Mouse (Mus musculus) heart, embryonic 13.5 days (tissue): ENCODE results near the gene Auts2. TPM values are rescaled to one million over a fixed set of nuclear protein-coding genes. Genes with fewer than 3 reads are reported as not detected.
A peak's percentile ranks its signal among the peaks of the same experiment; 100 is the strongest.

Experiments used
- ATAC-seq: fragments of 200-750 bp; cut with Nextera tagmentation; 2 replicates; pipeline ENCODE4 v1.8.0; 2017; ENCODE audit warnings: moderate TSS enrichment; ENCODE audit not compliant: insufficient number of reproducible peaks, low FRiP score, low TSS enrichment; ENCODE audit errors: extremely low read depth
- H3K27ac ChIP-seq: fragments of 300-500 bp; sonication (generic); replicated peaks from 2 replicates; pipeline ENCODE4 v1.5.1; 2015; ENCODE audit warnings: moderate library complexity, mild to moderate bottlenecking, inconsistent platforms
- H3K27me3 ChIP-seq: fragments of 300-500 bp; sonication (generic); replicated peaks from 2 replicates; pipeline ENCODE4 v1.6.1; 2015; ENCODE audit warnings: mild to moderate bottlenecking, inconsistent platforms
- H3K36me3 ChIP-seq: fragments of 300-500 bp; sonication (generic); 2 replicates; pipeline ENCODE4 v1.6.1; 2015; ENCODE audit warnings: mild to moderate bottlenecking, inconsistent platforms
- H3K4me1 ChIP-seq: fragments of 300-500 bp; sonication (generic); 2 replicates; pipeline ENCODE4 v1.6.1; 2015; ENCODE audit warnings: inconsistent platforms
- H3K4me2 ChIP-seq: fragments of 300-500 bp; sonication (generic); 2 replicates; pipeline ENCODE4 v1.6.1; 2015; ENCODE audit warnings: inconsistent platforms, mild to moderate bottlenecking, moderate library complexity
- H3K4me3 ChIP-seq: fragments of 300-500 bp; sonication (generic); 2 replicates; pipeline ENCODE4 v1.5.1; 2015; ENCODE audit warnings: moderate library complexity, mild to moderate bottlenecking, inconsistent platforms
- H3K9ac ChIP-seq: fragments of 300-500 bp; sonication (generic); 2 replicates; pipeline ENCODE4 v1.6.1; 2015; ENCODE audit warnings: inconsistent platforms, mild to moderate bottlenecking, moderate library complexity
- H3K9me3 ChIP-seq: fragments of 300-500 bp; sonication (generic); 2 replicates; pipeline ENCODE4 v1.6.1; 2016; ENCODE audit warnings: inconsistent platforms
- WGBS: fragments of 180-500 bp; shearing (Covaris S2); methylation state at CpG from one replicate; pipeline ENCODE4 v1.1.7; 2015; ENCODE audit warnings: mixed read lengths; 5-methylcytosine and 5-hydroxymethylcytosine counted together
- polyA plus RNA-seq: library from polyadenylated mRNA; unstranded; fragments of >200 nt; fragmentation: Nextera tagmentation; extraction: Ambion mirVana; gene quantifications from 2 replicates; pipeline ENCODE4 v1.2.1, GENCODE M21; 2015

Gene Auts2
- polyA plus RNA-seq, 1 experiment from 2014 or later = 13.8 TPM

- Histone ChIP-seq H3K4me2 (no peak overlapping the region), H3K36me3 (no peaks in the 10 kb centered on the region), H3K4me3 (no peak overlapping the region), H3K9me3 (no peaks in the 10 kb centered on the region), H3K9ac (no peak overlapping the region), H3K27ac (no peak overlapping the region), H3K27me3 (no peaks in the 10 kb centered on the region), H3K4me1 (peaks cover 37% of the 10 kb centered on the region)
- WGBS = 37% methylated on average over 4 of the region's 4 CpGs
- ATAC-seq = no peak
Observed at GRCm38 (mm10) chr5:132201077-132201645, 342.0 kb downstream of the Auts2 start.

- WGBS = 72% methylated on average over 4 of the region's 4 CpGs
- H3K27ac ChIP-seq = no peak overlapping the region
Observed at GRCm38 (mm10) chr5:132200595-132200994, 342.5 kb downstream of the Auts2 start.

GRCm38 (mm10) chr5:132195048-132195533 is 348.1 kb downstream of the Auts2 start:
- Histone ChIP-seq H3K4me1 (peaks cover 45% of the 10 kb centered on the region), H3K36me3 (no peaks in the 10 kb centered on the region), H3K27me3 (no peaks in the 10 kb centered on the region), H3K9ac (peak overlapping the region; percentile 67), H3K4me2 (peak overlapping the region; percentile 59), H3K4me3 (peak overlapping the region; percentile 36), H3K27ac (peak overlapping the region; percentile 65), H3K9me3 (no peaks in the 10 kb centered on the region)
- ATAC-seq = no peak
- WGBS = 18% methylated on average over 6 of the region's 6 CpGs

More at GRCm38 (mm10) chr5:132200595-132200994, 342.5 kb downstream of the Auts2 start:
- Histone ChIP-seq H3K36me3 (no peaks in the 10 kb centered on the region), H3K4me2 (no peak overlapping the region), H3K9me3 (no peaks in the 10 kb centered on the region), H3K27me3 (no peaks in the 10 kb centered on the region), H3K9ac (no peak overlapping the region), H3K4me3 (no peak overlapping the region), H3K4me1 (peaks cover 40% of the 10 kb centered on the region)
- ATAC-seq = no peak

GRCm38 (mm10) chr5:132190190-132190589 is 353.0 kb downstream of the Auts2 start:
- Histone ChIP-seq H3K9ac (no peak overlapping the region), H3K36me3 (no peaks in the 10 kb centered on the region), H3K9me3 (no peaks in the 10 kb centered on the region), H3K4me2 (no peak overlapping the region), H3K27me3 (no peaks in the 10 kb centered on the region), H3K27ac (peak overlapping the region; percentile 28; the same call in 1 of the 2 replicates), H3K4me3 (no peak overlapping the region), H3K4me1 (peaks cover 69% of the 10 kb centered on the region)
- 50% methylated on average over 4 of the region's 4 CpGs for WGBS
- no peak for ATAC-seq

- peak overlapping the region; percentile 58 for H3K27ac ChIP-seq
- ATAC-seq = no peak
Observed at GRCm38 (mm10) chr5:132186659-132187058, 356.5 kb downstream of the Auts2 start.

GRCm38 (mm10) chr5:132186221-132186620 is 356.9 kb downstream of the Auts2 start:
- Histone ChIP-seq H3K27ac (peak overlapping the region; percentile 58), H3K9me3 (no peaks in the 10 kb centered on the region), H3K4me3 (no peak overlapping the region), H3K4me1 (peaks cover 63% of the 10 kb centered on the region), H3K36me3 (no peaks in the 10 kb centered on the region), H3K9ac (no peak overlapping the region), H3K4me2 (peak overlapping the region; percentile 30), H3K27me3 (no peaks in the 10 kb centered on the region)
- 56% methylated on average over 7 of the region's 7 CpGs for WGBS
- ATAC-seq = no peak

More at GRCm38 (mm10) chr5:132186659-132187058, 356.5 kb downstream of the Auts2 start:
- H3K4me1 ChIP-seq = peaks cover 64% of the 10 kb centered on the region
- H3K27me3 ChIP-seq = no peaks in the 10 kb centered on the region
- WGBS = 48% methylated on average over 3 of the region's 3 CpGs
- H3K9me3 ChIP-seq = no peaks in the 10 kb centered on the region
- H3K9ac ChIP-seq = no peak overlapping the region
- peak overlapping the region; percentile 30 for H3K4me2 ChIP-seq
- H3K36me3 ChIP-seq = no peaks in the 10 kb centered on the region
- no peak overlapping the region for H3K4me3 ChIP-seq

GRCm38 (mm10) chr5:132184395-132185095 is 358.6 kb downstream of the Auts2 start:
- no peak for ATAC-seq
- no peaks in the 10 kb centered on the region for H3K9me3 ChIP-seq
- WGBS = 77% methylated on average over 4 of the region's 4 CpGs

GRCm38 (mm10) chr5:132182077-132182476 is 361.1 kb downstream of the Auts2 start:
- WGBS = 86% methylated on average over 9 of the region's 9 CpGs
- no peak overlapping the region for H3K4me3 ChIP-seq
- no peaks in the 10 kb centered on the region for H3K36me3 ChIP-seq
- H3K4me2 ChIP-seq = no peak overlapping the region
- no peaks in the 10 kb centered on the region for H3K9me3 ChIP-seq
- H3K27ac ChIP-seq = no peak overlapping the region
- peaks cover 25% of the 10 kb centered on the region for H3K4me1 ChIP-seq
- ATAC-seq = no peak
- no peaks in the 10 kb centered on the region for H3K27me3 ChIP-seq
- no peak overlapping the region for H3K9ac ChIP-seq

More at GRCm38 (mm10) chr5:132184395-132185095, 358.6 kb downstream of the Auts2 start:
- Histone ChIP-seq H3K4me1 (peaks cover 47% of the 10 kb centered on the region), H3K36me3 (no peaks in the 10 kb centered on the region), H3K4me2 (no peak overlapping the region), H3K27me3 (no peaks in the 10 kb centered on the region), H3K4me3 (no peak overlapping the region), H3K27ac (no peak overlapping the region), H3K9ac (no peak overlapping the region)

- H3K9ac ChIP-seq = no peak overlapping the region
- H3K4me1 ChIP-seq = peaks cover 13% of the 10 kb centered on the region
- 66% methylated on average over 8 of the region's 8 CpGs for WGBS
- ATAC-seq = no peak
- H3K4me3 ChIP-seq = no peak overlapping the region
- H3K9me3 ChIP-seq = no peaks in the 10 kb centered on the region
- H3K36me3 ChIP-seq = no peaks in the 10 kb centered on the region
- H3K4me2 ChIP-seq = no peak overlapping the region
- H3K27me3 ChIP-seq = no peaks in the 10 kb centered on the region
- no peak overlapping the region for H3K27ac ChIP-seq
Observed at GRCm38 (mm10) chr5:132170010-132170409, 373.1 kb downstream of the Auts2 start.

GRCm38 (mm10) chr5:132168805-132169204 is 374.3 kb downstream of the Auts2 start:
- Histone ChIP-seq H3K27ac (no peak overlapping the region), H3K4me2 (no peak overlapping the region), H3K27me3 (no peaks in the 10 kb centered on the region), H3K4me3 (no peak overlapping the region), H3K4me1 (peaks cover 15% of the 10 kb centered on the region), H3K9ac (no peak overlapping the region), H3K36me3 (no peaks in the 10 kb centered on the region), H3K9me3 (no peaks in the 10 kb centered on the region)
- ATAC-seq = no peak
- WGBS = 66% methylated on average over 5 of the region's 5 CpGs

GRCm38 (mm10) chr5:132168224-132168623 is 374.9 kb downstream of the Auts2 start:
- Histone ChIP-seq H3K9me3 (no peaks in the 10 kb centered on the region), H3K27me3 (no peaks in the 10 kb centered on the region), H3K9ac (no peak overlapping the region), H3K36me3 (no peaks in the 10 kb centered on the region), H3K27ac (no peak overlapping the region), H3K4me2 (no peak overlapping the region), H3K4me3 (no peak overlapping the region), H3K4me1 (peaks cover 17% of the 10 kb centered on the region)
- ATAC-seq = no peak
- 78% methylated on average over 5 of the region's 5 CpGs for WGBS
